Mouse (Mus musculus): ENCODE measurements around the gene Rnasek. TPM values are rescaled to one million over a fixed set of nuclear protein-coding genes. Genes with fewer than 3 reads are reported as not detected.

Gene Rnasek
- polyA plus RNA-seq, 1 experiment from 2014 or later, result 278 TPM

GRCm38 (mm10) chr11:70193354-70194285, 46.0 kb downstream of the Rnasek start:
- H3K4me3 ChIP-seq, result no peak overlapping the region
- WGBS, result 67% methylated on average over 11 of the region's 11 CpGs
- H3K27me3 ChIP-seq, result no peaks in the 10 kb centered on the region
- H3K4me1 ChIP-seq, result no peaks in the 10 kb centered on the region
- no peak overlapping the region for H3K9ac ChIP-seq (replicated peaks)
- ATAC-seq (replicated peaks), result no peak
- no peak overlapping the region for H3K4me2 ChIP-seq (replicated peaks)
- no peaks in the 10 kb centered on the region for H3K36me3 ChIP-seq
- no peaks in the 10 kb centered on the region for H3K9me3 ChIP-seq
- no peak overlapping the region for H3K27ac ChIP-seq (replicated peaks)

GRCm38 (mm10) chr11:70192157-70192556, 47.5 kb downstream of the Rnasek start:
- H3K4me2 ChIP-seq (replicated peaks), result no peak overlapping the region
- 84% methylated on average over 4 of the region's 4 CpGs for WGBS
- H3K36me3 ChIP-seq, result no peaks in the 10 kb centered on the region
- H3K27me3 ChIP-seq, result no peaks in the 10 kb centered on the region
- no peak overlapping the region for H3K9ac ChIP-seq (replicated peaks)
- no peaks in the 10 kb centered on the region for H3K4me1 ChIP-seq
- no peak for ATAC-seq (replicated peaks)
- no peak overlapping the region for H3K4me3 ChIP-seq
- H3K9me3 ChIP-seq, result no peaks in the 10 kb centered on the region
- H3K27ac ChIP-seq (replicated peaks), result no peak overlapping the region

- 90% methylated on average over 6 of the region's 6 CpGs for WGBS
- H3K4me1 ChIP-seq, result no peaks in the 10 kb centered on the region
Observed at GRCm38 (mm10) chr11:70191188-70191587, 48.5 kb downstream of the Rnasek start.

DNA sequence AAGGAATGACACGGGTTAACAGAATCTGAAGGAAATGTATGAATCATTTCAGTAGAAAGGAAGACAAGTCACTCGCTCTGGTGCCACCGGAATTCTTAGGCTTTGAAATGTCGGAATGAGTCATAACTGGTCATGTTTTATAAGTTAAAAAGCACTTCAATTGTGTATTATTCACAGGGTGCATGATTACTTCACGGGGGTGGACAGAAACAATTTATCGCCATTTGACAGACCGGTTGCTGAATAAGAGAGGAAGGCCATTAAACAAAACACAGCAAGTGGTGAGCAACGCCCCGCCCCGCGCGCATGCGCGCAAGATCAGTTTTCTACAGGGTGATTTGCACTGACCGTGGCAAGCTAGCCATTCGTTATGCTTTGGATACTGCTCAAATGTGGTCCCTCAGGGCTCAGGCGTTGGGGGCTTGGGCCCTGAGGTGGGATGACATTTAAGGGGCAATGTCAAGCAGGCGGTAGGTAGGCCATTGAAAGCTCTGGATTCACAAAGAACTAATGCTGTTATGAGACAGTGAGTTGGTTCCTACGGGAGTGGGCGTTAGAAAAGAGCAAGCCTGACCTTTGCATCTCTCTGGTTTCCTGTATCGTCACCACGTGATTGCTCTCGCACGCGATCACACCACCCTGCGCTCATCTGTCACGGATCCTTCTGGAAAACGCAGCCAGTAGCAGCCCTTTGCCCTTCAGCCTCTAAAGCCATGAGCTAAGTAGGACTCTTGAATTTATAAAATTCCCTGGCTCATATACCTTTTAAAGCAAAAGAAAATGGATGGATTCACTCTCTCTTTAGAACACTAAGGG, 50.1 kb downstream of the Rnasek start:
- no peak for ATAC-seq (replicated peaks)
- WGBS, result 89% methylated on average over 28 of the region's 28 CpGs
- no peaks in the 10 kb centered on the region for H3K27me3 ChIP-seq
- H3K9ac ChIP-seq (replicated peaks), result no peak overlapping the region
- H3K36me3 ChIP-seq, result no peaks in the 10 kb centered on the region
- H3K4me2 ChIP-seq (replicated peaks), result no peak overlapping the region
- H3K4me1 ChIP-seq, result no peaks in the 10 kb centered on the region
- H3K27ac ChIP-seq (replicated peaks), result no peak overlapping the region
- H3K4me3 ChIP-seq, result no peak overlapping the region
- H3K9me3 ChIP-seq, result no peaks in the 10 kb centered on the region

More at GRCm38 (mm10) chr11:70191188-70191587, 48.5 kb downstream of the Rnasek start:
- Histone ChIP-seq H3K9me3 (no peaks in the 10 kb centered on the region), H3K27ac (replicated peaks) (no peak overlapping the region), H3K4me3 (no peak overlapping the region), H3K9ac (replicated peaks) (no peak overlapping the region), H3K4me2 (replicated peaks) (no peak overlapping the region), H3K27me3 (no peaks in the 10 kb centered on the region), H3K36me3 (no peaks in the 10 kb centered on the region)
- ATAC-seq (replicated peaks), result no peak

MicroRNA genes within 50 kb of the gene (microRNA counts, 519-probe panel; counts per million panel counts)
- not detected for microRNA mmu-miR-195
- microRNA mmu-miR-497, result 2,266 counts per million, percentile 41 among the panel's probes with 10 or more counts

Small RNA genes within 50 kb of the gene (microRNA-seq; reads per million reads assigned to microRNA genes)
- gene Mir195a (537 reads per million, percentile 73 among the genes with 10 or more reads in this experiment), gene Mir497 (not detected), gene Mir497b (not detected)

Other genes starting within 250 kb of the Rnasek start
- 610 and 626 TPM in 2 replicates for gene Gabarap, start 248.7 kb downstream of the Rnasek start, polyA plus RNA-seq (2015; fragmentation: Nextera tagmentation; extraction: Ambion mirVana)
- gene Phf23, start 244.1 kb downstream of the Rnasek start, polyA plus RNA-seq (2015; fragmentation: Nextera tagmentation; extraction: Ambion mirVana), result 71.5 and 75.6 TPM in 2 replicates
- 35.3 and 37.5 TPM in 2 replicates for gene Dvl2, start 239.2 kb downstream of the Rnasek start, polyA plus RNA-seq (2015; fragmentation: Nextera tagmentation; extraction: Ambion mirVana)
- 57.0 and 60.7 TPM in 2 replicates for gene Acadvl, start 224.4 kb downstream of the Rnasek start, polyA plus RNA-seq (2015; fragmentation: Nextera tagmentation; extraction: Ambion mirVana)
- gene Dlg4, start 222.9 kb downstream of the Rnasek start, polyA plus RNA-seq (2015; fragmentation: Nextera tagmentation; extraction: Ambion mirVana), result 27.8 and 29.8 TPM in 2 replicates
- gene Asgr1, start 185.8 kb downstream of the Rnasek start, polyA plus RNA-seq (2015; fragmentation: Nextera tagmentation; extraction: Ambion mirVana), result 1.8 and 2.0 TPM in 2 replicates
- not detected in 2 replicates for gene Asgr2, start 147.2 kb downstream of the Rnasek start, polyA plus RNA-seq (2015; fragmentation: Nextera tagmentation; extraction: Ambion mirVana)
- gene Mgl2, start 109.5 kb downstream of the Rnasek start, polyA plus RNA-seq (2015; fragmentation: Nextera tagmentation; extraction: Ambion mirVana), result 0.56 and 0.64 TPM in 2 replicates
- 0.73 and 0.75 TPM in 2 replicates for gene Clec10a, start 83.6 kb downstream of the Rnasek start, polyA plus RNA-seq (2015; fragmentation: Nextera tagmentation; extraction: Ambion mirVana)
- gene Slc16a11, start 27.1 kb downstream of the Rnasek start, polyA plus RNA-seq (2015; fragmentation: Nextera tagmentation; extraction: Ambion mirVana), result 3.2 and 3.6 TPM in 2 replicates
- 14.9 and 17.7 TPM in 2 replicates for gene Slc16a13, start 18.8 kb downstream of the Rnasek start, polyA plus RNA-seq (2015; fragmentation: Nextera tagmentation; extraction: Ambion mirVana)
- 5.7 and 6.1 TPM in 2 replicates for gene Bcl6b, start 10.0 kb downstream of the Rnasek start, polyA plus RNA-seq (2015; fragmentation: Nextera tagmentation; extraction: Ambion mirVana)
- 191 and 199 TPM in 2 replicates for gene 0610010K14Rik, start 1.9 kb downstream of the Rnasek start, polyA plus RNA-seq (2015; fragmentation: Nextera tagmentation; extraction: Ambion mirVana)
- 12.9 and 13.0 TPM in 2 replicates for gene Gm21988, start within 50 bp of the Rnasek start, polyA plus RNA-seq (2015; fragmentation: Nextera tagmentation; extraction: Ambion mirVana)
- gene Alox12, start 15.5 kb upstream of the Rnasek start, polyA plus RNA-seq (2015; fragmentation: Nextera tagmentation; extraction: Ambion mirVana), result 0.66 and 0.79 TPM in 2 replicates
- not detected in 2 replicates for gene Alox12e, start 82.8 kb upstream of the Rnasek start, polyA plus RNA-seq (2015; fragmentation: Nextera tagmentation; extraction: Ambion mirVana)
- not detected in 2 replicates for gene Alox15, start 112.2 kb upstream of the Rnasek start, polyA plus RNA-seq (2015; fragmentation: Nextera tagmentation; extraction: Ambion mirVana)
- 33.4 and 37.2 TPM in 2 replicates for gene Pelp1, start 170.2 kb upstream of the Rnasek start, polyA plus RNA-seq (2015; fragmentation: Nextera tagmentation; extraction: Ambion mirVana)
- 38.1 and 38.4 TPM in 2 replicates for gene Arrb2, start 192.8 kb upstream of the Rnasek start, polyA plus RNA-seq (2015; fragmentation: Nextera tagmentation; extraction: Ambion mirVana)
- 40.2 and 45.0 TPM in 2 replicates for gene Med11, start 212.1 kb upstream of the Rnasek start, polyA plus RNA-seq (2015; fragmentation: Nextera tagmentation; extraction: Ambion mirVana)
- 0.52 and 0.56 TPM in 2 replicates for gene Zmynd15, start 219.6 kb upstream of the Rnasek start, polyA plus RNA-seq (2015; fragmentation: Nextera tagmentation; extraction: Ambion mirVana)
- gene Cxcl16, start 220.1 kb upstream of the Rnasek start, polyA plus RNA-seq (2015; fragmentation: Nextera tagmentation; extraction: Ambion mirVana), result 1.4 and 1.9 TPM in 2 replicates

Measured in forebrain, embryonic 15.5 days (tissue).